Mouse (Mus musculus): ENCODE data around the gene Epb41l3.

GRCm38 (mm10) chr17:69112232-69112631 is 36.7 kb downstream of the Epb41l3 start:
- TF ChIP-seq CTCF (IDR thresholded peaks at IDR 0.05; ENCODE audit: borderline replicate concordance, insufficient read depth, low read depth, low read length), result no peak
- TF ChIP-seq POLR2A (IDR thresholded peaks at IDR 0.05; ENCODE audit: borderline replicate concordance, insufficient read depth, low read length), result no peak
